Mouse (Mus musculus) cortical plate, adult 2 months (tissue): Measurements from ENCODE around the gene Sh3bp4. TPM values are rescaled to one million over a fixed set of nuclear protein-coding genes. Genes with fewer than 3 reads are reported as not detected.

Source experiments
- H3K27ac ChIP-seq: fragments of 200-500 bp; 2 replicates; pipeline ENCODE4 v1.5.1; 2012; ENCODE audit warnings: low read length, control low read depth, inconsistent platforms; ENCODE audit not compliant: insufficient read depth
- H3K4me1 ChIP-seq: fragments of 200-500 bp; 2 replicates; pipeline ENCODE4 v1.6.1; 2011; ENCODE audit warnings: low read length; ENCODE audit not compliant: control insufficient read depth, insufficient read depth
- H3K4me3 ChIP-seq: fragments of 200-500 bp; 2 replicates; pipeline ENCODE4 v1.5.1; 2011; ENCODE audit warnings: mild to moderate bottlenecking, low read length, control low read depth; ENCODE audit not compliant: insufficient read depth
- CTCF ChIP-seq: fragments of 200-500 bp; IDR thresholded peaks from 2 replicates; pipeline ENCODE4 v1.5.1; 2011; ENCODE audit warnings: mild to moderate bottlenecking, control low read depth, low read length; ENCODE audit not compliant: insufficient read depth; ENCODE audit errors: extremely low read depth
- POLR2A ChIP-seq: fragments of 200-500 bp; IDR thresholded peaks from 2 replicates; pipeline ENCODE4 v1.6.1; 2011; ENCODE audit warnings: mild to moderate bottlenecking, low read length, control low read depth; ENCODE audit not compliant: insufficient read depth; ENCODE audit errors: extremely low read depth
- polyA plus RNA-seq: library from polyadenylated mRNA; depleted of rRNA; stranded (reverse); fragments of >200 nt; gene quantifications from 2 replicates; pipeline ENCODE4 v1.2.3, GENCODE M21; 2012

Gene Sh3bp4
- polyA plus RNA-seq, 1 experiment, result 14.3 TPM

GRCm38 (mm10) chr1:89190621-89191020 is 120.4 kb downstream of the Sh3bp4 start:
- Histone ChIP-seq H3K4me1 (no peaks in the 10 kb centered on the region), H3K27ac (no peak overlapping the region), H3K4me3 (no peak overlapping the region)
- TF ChIP-seq CTCF, result no peak
- TF ChIP-seq POLR2A, result no peak

GRCm38 (mm10) chr1:89191127-89191740 is 121.0 kb downstream of the Sh3bp4 start:
- TF ChIP-seq POLR2A (no peak), CTCF (peak; percentile 64)
- no peak overlapping the region for H3K4me3 ChIP-seq
- H3K27ac ChIP-seq, result 0 out of 2 replicates have a peak overlapping the region, but pooled peaks have one; percentile 3
- no peaks in the 10 kb centered on the region for H3K4me1 ChIP-seq

DNA sequence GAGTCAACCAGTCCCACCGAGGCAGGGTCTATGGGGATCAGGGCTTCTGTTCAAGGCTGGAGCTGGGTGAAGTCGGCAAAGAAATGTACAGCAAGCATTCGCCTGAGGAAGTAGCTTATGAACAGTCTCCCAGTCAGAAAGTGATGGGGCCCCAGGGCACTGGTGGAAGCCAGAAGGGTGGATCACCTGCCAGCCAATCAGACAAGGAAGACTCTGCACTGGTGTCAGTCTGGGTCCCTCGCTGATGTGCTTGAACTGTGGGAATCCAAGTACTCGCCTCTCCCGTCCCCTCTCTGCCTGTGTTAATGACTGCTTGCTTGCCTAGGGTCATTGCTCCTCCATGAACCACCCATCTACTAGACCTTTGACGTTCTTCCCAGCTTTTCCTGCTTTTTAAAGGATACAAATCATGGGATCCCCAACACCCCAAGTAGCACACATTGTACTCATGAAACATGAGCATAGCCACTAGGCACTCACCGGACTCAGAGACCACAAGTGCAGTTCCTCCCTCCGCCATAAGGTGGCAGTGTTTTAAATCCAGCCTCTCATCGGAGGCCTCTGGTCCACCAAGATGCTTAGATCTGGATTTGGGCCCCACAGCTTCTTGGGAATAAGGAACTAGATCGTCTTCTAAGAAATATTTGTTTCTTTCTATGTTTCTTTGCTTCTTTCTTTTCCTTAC is 122.5 kb downstream of the Sh3bp4 start:
- TF ChIP-seq CTCF (peak; percentile 52), POLR2A (no peak)
- no peak overlapping the region for H3K27ac ChIP-seq
- H3K4me1 ChIP-seq, result no peaks in the 10 kb centered on the region
- no peak overlapping the region for H3K4me3 ChIP-seq

- no peaks in the 10 kb centered on the region for H3K4me1 ChIP-seq
- no peak overlapping the region for H3K27ac ChIP-seq
- no peak overlapping the region for H3K4me3 ChIP-seq
- TF ChIP-seq POLR2A, result no peak
- no peak for TF ChIP-seq CTCF
These were observed 123.4 kb downstream of the Sh3bp4 start for GRCm38 (mm10) chr1:89193576-89193975.

DNA sequence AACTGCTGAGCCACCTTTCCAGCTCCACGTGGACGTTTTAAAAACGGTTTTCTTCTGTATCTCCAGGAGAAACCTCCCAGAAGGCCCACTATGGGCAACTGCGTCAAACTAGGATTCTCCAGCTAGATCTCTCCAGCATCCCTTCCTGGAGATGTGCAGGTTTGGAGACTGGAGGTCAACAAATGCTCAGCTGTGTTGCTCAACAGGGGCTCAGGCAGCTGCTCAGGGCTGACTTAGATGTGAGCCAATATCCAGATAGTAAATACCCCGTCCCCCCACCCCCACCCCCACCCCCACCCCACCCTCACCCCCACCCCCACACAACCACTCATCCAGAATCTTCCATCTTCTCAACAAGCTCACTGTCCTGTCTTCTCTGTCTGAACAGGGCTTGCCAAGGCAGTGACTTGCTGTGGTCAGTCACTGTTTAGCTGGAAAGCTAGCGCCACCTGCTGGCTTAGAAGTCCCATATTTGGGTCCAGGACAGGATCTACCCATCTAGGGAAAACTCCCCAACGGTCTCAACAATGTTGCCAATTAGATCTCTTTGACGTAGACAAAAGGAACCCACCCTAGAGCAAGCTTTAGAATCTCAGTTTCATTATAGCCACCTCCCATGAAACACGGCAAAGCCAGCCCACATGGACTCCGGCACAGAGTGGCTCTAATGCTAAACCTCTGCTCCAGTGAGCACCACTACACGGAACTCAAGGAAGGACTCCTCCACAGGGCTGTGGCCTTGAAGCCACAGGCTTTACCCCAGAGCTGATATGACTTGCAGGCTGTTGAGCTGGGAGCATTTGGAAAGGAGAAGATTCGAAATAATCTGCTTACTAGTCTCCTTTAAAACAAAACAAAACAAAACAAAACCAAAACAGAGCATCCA is 125.9 kb downstream of the Sh3bp4 start:
- Histone ChIP-seq H3K4me1 (no peaks in the 10 kb centered on the region), H3K4me3 (no peak overlapping the region), H3K27ac (no peak overlapping the region)
- TF ChIP-seq POLR2A, result no peak
- TF ChIP-seq CTCF, result peak; percentile 94
